Mouse (Mus musculus) erythroblast, embryonic 14.5 days (primary cell): ENCODE results near the gene Naip1.

ENCODE experiments used
- GATA1 ChIP-seq: IDR thresholded peaks from 2 replicates; pipeline ENCODE4 v1.6.1; 2012; ENCODE audit warnings: low read length, inconsistent platforms, mixed read lengths
- TAL1 ChIP-seq: IDR thresholded peaks from 3 replicates; pipeline ENCODE4 v1.6.1; 2012; ENCODE audit warnings: low read length, inconsistent platforms, mixed read lengths

DNA sequence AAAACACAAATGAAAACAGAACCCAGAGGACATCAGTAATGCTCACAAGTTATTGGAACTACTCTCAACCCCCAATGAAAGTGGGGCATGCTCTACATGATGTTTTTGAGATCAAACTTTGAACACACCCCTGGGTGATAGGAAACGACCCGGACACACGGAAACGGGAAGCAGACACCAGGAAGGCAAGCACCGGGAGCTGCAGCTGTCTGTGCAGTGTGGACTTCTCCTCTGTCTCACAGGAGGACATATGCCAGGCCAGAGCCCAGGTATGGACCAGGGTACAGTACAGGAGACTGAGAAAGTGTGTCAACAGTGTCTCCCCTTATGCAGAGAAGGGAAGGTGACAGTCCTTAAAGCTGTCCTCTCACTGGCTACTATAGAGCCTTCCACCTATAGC is 43.5 kb downstream of the Naip1 start:
- TF ChIP-seq GATA1 (no peak), TAL1 (no peak)
